Mouse (Mus musculus): ENCODE results near the gene Ccdc171. TPM values are rescaled to one million over a fixed set of nuclear protein-coding genes. Genes with fewer than 3 reads are reported as not detected.

Ccdc171 gene
- total and polyA plus RNA-seq, 3 experiments: 0.45 to 1.2 (median 0.94) TPM

GRCm38 (mm10) chr4:83862295-83862694 lies 336.9 kb downstream of the Ccdc171 start:
- intact Hi-C loops (cut with DNase I): no loop called here
- H3K9ac ChIP-seq (ENCODE audit: low read depth, low read length): no peak overlapping the region
- no peak for TF ChIP-seq POLR2A (IDR thresholded peaks at IDR 0.05; ENCODE audit: insufficient read depth, low read depth, low read length)
- no peak for TF ChIP-seq EP300 (IDR thresholded peaks at IDR 0.05; ENCODE audit: insufficient read depth, low read depth, low read length)
- TF ChIP-seq CTCF (IDR thresholded peaks at IDR 0.05): no peak
- DNase-seq: no peak
- 79% methylated on average over 7 of the region's 7 CpGs for WGBS
- no peaks in the 10 kb centered on the region for H3K36me3 ChIP-seq (ENCODE audit: control insufficient read depth, insufficient read depth, low read length)
- H3K27me3 ChIP-seq (ENCODE audit: control insufficient read depth, insufficient read depth, low read length): no peaks in the 10 kb centered on the region
- H3K4me3 ChIP-seq: no peak overlapping the region
- H3K27ac ChIP-seq: no peak overlapping the region
- H3K4me1 ChIP-seq (ENCODE audit: control insufficient read depth, insufficient read depth, low read length): no peaks in the 10 kb centered on the region; the same call in 1 of the 2 replicates
- no peaks in the 10 kb centered on the region for H3K79me2 ChIP-seq (replicated peaks; ENCODE audit: control insufficient read depth, insufficient read depth, low read length)

- H3K27ac ChIP-seq: no peak overlapping the region
- no peak for TF ChIP-seq CTCF (IDR thresholded peaks at IDR 0.05)
- no peak for TF ChIP-seq POLR2A (IDR thresholded peaks at IDR 0.05; ENCODE audit: insufficient read depth, low read depth, low read length)
- no peak for TF ChIP-seq EP300 (IDR thresholded peaks at IDR 0.05; ENCODE audit: insufficient read depth, low read depth, low read length)
- no peaks in the 10 kb centered on the region for H3K4me1 ChIP-seq (ENCODE audit: control insufficient read depth, insufficient read depth, low read length)
- no peaks in the 10 kb centered on the region for H3K27me3 ChIP-seq (ENCODE audit: control insufficient read depth, insufficient read depth, low read length)
- no peaks in the 10 kb centered on the region for H3K79me2 ChIP-seq (replicated peaks; ENCODE audit: control insufficient read depth, insufficient read depth, low read length)
- no peaks in the 10 kb centered on the region for H3K36me3 ChIP-seq (ENCODE audit: control insufficient read depth, insufficient read depth, low read length)
- H3K9ac ChIP-seq (ENCODE audit: low read depth, low read length): no peak overlapping the region
- 55% methylated on average over 7 of the region's 7 CpGs for WGBS
- intact Hi-C loops (cut with DNase I): no loop called here
- H3K4me3 ChIP-seq: no peak overlapping the region
- DNase-seq: no peak
These were observed 351.3 kb downstream of the Ccdc171 start for GRCm38 (mm10) chr4:83876600-83876999.

DNA sequence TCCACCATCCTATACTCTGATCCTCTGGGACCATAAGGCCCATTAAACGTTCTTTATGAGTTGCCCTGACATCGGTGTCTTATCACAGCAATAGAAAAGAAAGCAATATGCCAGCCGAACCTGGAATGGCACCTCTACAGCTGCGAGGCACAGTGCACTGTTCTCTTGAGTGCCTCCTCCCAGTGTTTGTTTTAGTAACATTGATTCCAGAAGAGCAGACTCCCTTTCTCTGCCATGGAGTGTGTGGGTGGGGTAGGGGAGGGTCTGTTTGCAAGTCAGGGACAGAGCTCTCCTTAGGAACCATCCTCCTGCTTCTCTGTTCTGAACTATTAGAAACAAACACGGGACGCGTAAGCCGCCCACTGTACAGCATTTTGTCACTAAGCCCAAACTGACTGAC lies 352.9 kb downstream of the Ccdc171 start:
- no peaks in the 10 kb centered on the region for H3K36me3 ChIP-seq (ENCODE audit: control insufficient read depth, insufficient read depth, low read length)
- WGBS: 78% methylated on average over 8 of the region's 8 CpGs

GRCm38 (mm10) chr4:83888459-83889054 lies 363.2 kb downstream of the Ccdc171 start:
- DNase-seq: no peak
- no peaks in the 10 kb centered on the region for H3K4me1 ChIP-seq (ENCODE audit: control insufficient read depth, insufficient read depth, low read length)
- H3K36me3 ChIP-seq (ENCODE audit: control insufficient read depth, insufficient read depth, low read length): no peaks in the 10 kb centered on the region
- intact Hi-C loops (cut with DNase I): no loop called here
- H3K27me3 ChIP-seq (ENCODE audit: control insufficient read depth, insufficient read depth, low read length): no peaks in the 10 kb centered on the region
- H3K4me3 ChIP-seq: no peak overlapping the region
- H3K79me2 ChIP-seq (replicated peaks; ENCODE audit: control insufficient read depth, insufficient read depth, low read length): no peaks in the 10 kb centered on the region
- H3K27ac ChIP-seq: no peak overlapping the region
- TF ChIP-seq EP300 (IDR thresholded peaks at IDR 0.05; ENCODE audit: insufficient read depth, low read depth, low read length) (no peak), CTCF (IDR thresholded peaks at IDR 0.05) (no peak), POLR2A (IDR thresholded peaks at IDR 0.05; ENCODE audit: insufficient read depth, low read depth, low read length) (no peak)
- 51% methylated on average over 13 of the region's 13 CpGs for WGBS
- H3K9ac ChIP-seq (ENCODE audit: low read depth, low read length): no peak overlapping the region

More for the DNA sequence above, 352.9 kb downstream of the Ccdc171 start:
- Histone ChIP-seq H3K79me2 (replicated peaks; ENCODE audit: control insufficient read depth, insufficient read depth, low read length) (no peaks in the 10 kb centered on the region), H3K9ac (ENCODE audit: low read depth, low read length) (no peak overlapping the region), H3K27ac (no peak overlapping the region), H3K4me1 (ENCODE audit: control insufficient read depth, insufficient read depth, low read length) (no peaks in the 10 kb centered on the region), H3K27me3 (ENCODE audit: control insufficient read depth, insufficient read depth, low read length) (no peaks in the 10 kb centered on the region), H3K4me3 (no peak overlapping the region)
- intact Hi-C loops (cut with DNase I): no loop called here
- no peak for DNase-seq
- TF ChIP-seq CTCF (IDR thresholded peaks at IDR 0.05): no peak
- no peak for TF ChIP-seq POLR2A (IDR thresholded peaks at IDR 0.05; ENCODE audit: insufficient read depth, low read depth, low read length)
- TF ChIP-seq EP300 (IDR thresholded peaks at IDR 0.05; ENCODE audit: insufficient read depth, low read depth, low read length): no peak

DNA sequence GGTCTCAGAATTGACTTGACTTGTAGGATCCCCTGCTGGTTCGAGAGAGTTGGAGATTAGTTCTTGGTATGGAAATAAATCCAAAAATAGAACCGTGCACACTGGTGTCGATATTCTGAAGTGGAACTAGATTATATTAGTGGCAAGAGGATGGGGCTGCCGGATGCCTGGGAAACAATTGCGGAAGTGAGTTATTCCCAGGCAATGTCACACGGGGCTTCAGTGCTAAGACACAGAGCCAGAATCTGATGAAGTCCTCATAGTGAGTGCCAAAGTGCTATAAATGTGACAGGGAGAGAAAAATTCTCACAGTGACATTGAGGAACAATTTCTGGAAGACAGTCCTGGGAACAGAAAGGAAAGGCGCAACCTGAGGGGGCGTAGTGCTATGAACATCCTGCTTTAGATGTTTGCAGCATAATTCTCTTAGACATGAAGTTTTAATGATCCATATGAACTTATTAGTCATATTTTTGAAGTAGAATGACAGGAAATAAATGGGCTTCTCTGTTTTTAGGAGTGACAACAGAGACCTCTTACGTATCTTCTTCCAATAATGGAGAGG lies 376.8 kb downstream of the Ccdc171 start:
- H3K27me3 ChIP-seq (ENCODE audit: control insufficient read depth, insufficient read depth, low read length): no peaks in the 10 kb centered on the region
- no peaks in the 10 kb centered on the region for H3K79me2 ChIP-seq (replicated peaks; ENCODE audit: control insufficient read depth, insufficient read depth, low read length)
- peaks cover 1% of the 10 kb centered on the region; the same call in 1 of the 2 replicates for H3K4me1 ChIP-seq (ENCODE audit: control insufficient read depth, insufficient read depth, low read length)
- intact Hi-C loops (cut with DNase I): no loop called here
- WGBS: 52% methylated on average over 9 of the region's 9 CpGs
- TF ChIP-seq POLR2A (IDR thresholded peaks at IDR 0.05; ENCODE audit: insufficient read depth, low read depth, low read length) (no peak), EP300 (IDR thresholded peaks at IDR 0.05; ENCODE audit: insufficient read depth, low read depth, low read length) (no peak)
- H3K27ac ChIP-seq: no peak overlapping the region
- no peak for DNase-seq
- H3K4me3 ChIP-seq: no peak overlapping the region
- H3K9ac ChIP-seq (ENCODE audit: low read depth, low read length): no peak overlapping the region
- H3K36me3 ChIP-seq (ENCODE audit: control insufficient read depth, insufficient read depth, low read length): no peaks in the 10 kb centered on the region

Other genes starting within 250 kb of the Ccdc171 start
- gene Ttc39b, start 201.3 kb upstream of the Ccdc171 start, total RNA-seq (2021): 10 to 100 TPM; 16.2 to 21.9 TPM
- gene Ttc39b, start 201.3 kb upstream of the Ccdc171 start, polyA plus RNA-seq (2012; rRNA removed): 3.8 and 7.4 TPM in 2 replicates
- gene Snapc3, start 107.8 kb upstream of the Ccdc171 start, total RNA-seq (2021): 10 to 100 TPM; 15.5 to 15.7 TPM
- gene Snapc3, start 107.8 kb upstream of the Ccdc171 start, polyA plus RNA-seq (2012; rRNA removed): 12.0 and 18.0 TPM in 2 replicates
- gene Psip1, start 39.1 kb upstream of the Ccdc171 start, total RNA-seq (2021): 10 to 100 TPM; 17.1 to 18.1 TPM
- gene Psip1, start 39.1 kb upstream of the Ccdc171 start, polyA plus RNA-seq (2012; rRNA removed): 8.2 and 8.6 TPM in 2 replicates

All from heart, adult 2 months (tissue).